Mouse (Mus musculus) c-Kit-positive CD71-positive TER-119-negative erythroid progenitor cells, embryonic 14.5 days (primary cell): Measurements from ENCODE around the gene Poglut1.
"Not testable (repeated sequence)": the region's sequence is repeated elsewhere in the genome, so short reads cannot be mapped to it uniquely, and the experiment has no call there.

ENCODE experiments used
- DNase-seq: peaks from one replicate; pipeline ENCODE4 v3.0.0-alpha.2; 2013; ENCODE audit warnings: low read depth

The Poglut1 gene

GRCm38 (mm10) chr16:38536544-38537146 lies 13.4 kb downstream of the Poglut1 start:
- DNase-seq: peak; percentile 76

DNA sequence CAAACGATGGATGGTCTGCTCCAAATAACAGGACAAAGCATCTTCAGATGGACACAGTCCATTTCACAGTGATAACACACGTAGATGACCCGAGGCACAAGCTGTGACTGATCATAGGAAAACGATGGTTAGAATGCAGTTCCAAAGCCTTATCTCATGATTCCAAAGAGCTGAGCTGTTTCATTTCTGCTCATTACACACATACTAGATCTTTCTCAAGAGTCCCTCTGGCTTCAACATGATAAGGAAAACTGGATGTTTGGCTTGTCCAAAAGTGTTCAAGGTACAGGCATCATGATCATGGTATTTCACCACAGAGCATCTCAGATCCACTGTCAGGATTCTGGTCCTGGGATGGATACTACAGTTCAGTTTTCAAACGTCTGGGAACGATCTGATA lies 23.8 kb downstream of the Poglut1 start:
- peak; percentile 72 for DNase-seq

DNA sequence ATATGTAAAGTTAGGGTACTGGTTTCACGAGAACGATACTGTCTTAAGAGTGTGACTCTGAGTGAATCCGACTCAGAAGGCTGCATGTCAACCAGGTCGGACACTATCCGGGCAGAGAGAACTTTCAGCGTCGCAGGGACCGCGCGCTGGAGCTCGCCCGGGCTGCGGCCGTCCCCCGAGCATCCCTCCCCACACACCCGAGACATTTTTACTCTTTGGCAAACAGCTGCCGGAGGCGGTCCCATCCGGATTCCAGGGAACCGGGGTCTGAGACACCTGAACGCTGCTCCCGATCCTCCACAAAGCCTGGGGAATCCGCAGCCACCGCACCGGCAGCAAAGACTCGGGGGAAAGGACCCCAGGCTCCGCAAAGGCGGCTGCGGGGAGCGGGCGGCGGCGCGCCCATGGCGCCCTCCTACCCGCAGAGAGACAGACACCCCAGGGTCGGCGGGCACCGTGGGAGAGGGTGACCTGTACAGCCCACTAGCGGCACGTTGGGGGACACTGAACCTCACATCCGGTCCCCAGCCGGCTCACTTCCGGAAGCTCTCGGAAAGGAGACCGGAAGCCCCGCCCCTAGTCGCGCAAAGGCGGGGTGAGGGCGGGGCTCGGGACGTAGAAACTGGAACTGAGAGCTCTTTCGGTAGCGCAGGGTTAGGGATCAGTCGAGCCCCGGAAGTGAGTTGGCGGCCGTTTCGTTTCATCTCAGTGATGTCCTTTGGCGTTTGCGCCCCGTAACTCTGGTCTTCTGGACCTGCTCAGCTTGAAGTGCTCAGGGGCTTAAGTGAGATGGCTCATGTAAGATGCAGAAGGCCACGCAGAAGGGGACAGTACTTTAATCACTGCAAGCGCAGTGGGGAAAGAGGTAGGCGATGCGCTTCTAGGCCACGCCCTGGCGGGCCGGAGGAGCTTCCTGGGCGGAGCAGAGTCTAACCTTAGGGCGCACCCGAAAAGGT lies 27.7 kb downstream of the Poglut1 start, which contains the start of gene Timmdc1:
Gene Timmdc1, minus strand, starts transcription at position 535 of the 956 bp plus-strand sequence.
- peak; percentile 95 for DNase-seq

DNA sequence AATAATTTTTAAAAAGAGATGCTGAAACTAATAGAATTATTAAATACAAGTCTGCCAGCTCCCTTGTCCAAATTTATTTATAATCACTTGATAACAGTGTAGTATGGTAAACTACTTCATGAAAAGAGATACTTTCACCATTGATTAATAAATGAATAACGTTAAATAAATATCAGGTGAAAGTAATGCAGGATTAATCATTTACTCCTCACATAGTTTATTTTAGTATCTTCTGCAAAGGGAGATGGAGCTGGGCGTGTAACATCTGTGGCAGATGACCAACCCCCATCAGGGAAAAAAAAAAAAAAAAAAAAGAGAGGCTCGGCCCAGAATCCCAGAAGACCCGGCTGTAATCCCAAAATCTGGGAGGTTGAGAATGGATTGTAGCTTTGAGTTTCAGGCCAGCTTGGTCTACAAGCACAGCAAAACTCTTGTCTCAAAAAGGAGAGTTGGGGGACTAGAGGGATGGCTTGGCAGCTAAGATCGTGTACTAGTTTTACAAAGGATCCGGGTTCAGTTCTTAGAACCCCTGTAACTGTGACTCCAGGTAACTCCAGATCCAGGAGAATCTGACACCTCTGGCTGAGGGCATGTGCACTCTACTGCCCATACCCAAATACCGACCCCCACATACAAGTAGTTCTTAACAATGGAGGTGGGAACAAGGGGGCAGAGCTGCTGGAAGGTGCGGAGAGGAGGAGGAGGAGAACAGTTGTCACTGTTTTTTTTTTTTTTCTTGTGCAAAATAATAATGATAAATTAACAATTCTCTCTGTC lies 28.7 kb downstream of the Poglut1 start:
- DNase-seq: peak; percentile 32

DNA sequence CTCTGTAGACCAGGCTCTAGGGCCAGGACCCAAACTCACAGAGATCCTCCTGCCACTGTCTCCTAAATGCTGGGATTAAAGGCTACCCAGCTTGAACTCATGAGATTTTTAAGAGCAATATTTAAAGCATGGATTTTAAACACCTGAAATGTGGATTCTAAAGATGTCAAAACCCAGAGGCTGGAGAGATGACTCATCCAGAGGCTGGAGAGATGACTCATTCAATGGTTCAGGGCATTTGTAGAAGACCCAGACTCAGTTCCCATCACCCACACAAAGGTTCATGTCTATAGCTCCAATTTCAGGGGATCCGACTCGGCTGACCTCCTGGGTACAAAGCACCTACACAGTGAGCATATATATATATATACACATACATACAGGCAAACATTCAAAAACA lies 30.9 kb downstream of the Poglut1 start:
- no peak for DNase-seq

DNA sequence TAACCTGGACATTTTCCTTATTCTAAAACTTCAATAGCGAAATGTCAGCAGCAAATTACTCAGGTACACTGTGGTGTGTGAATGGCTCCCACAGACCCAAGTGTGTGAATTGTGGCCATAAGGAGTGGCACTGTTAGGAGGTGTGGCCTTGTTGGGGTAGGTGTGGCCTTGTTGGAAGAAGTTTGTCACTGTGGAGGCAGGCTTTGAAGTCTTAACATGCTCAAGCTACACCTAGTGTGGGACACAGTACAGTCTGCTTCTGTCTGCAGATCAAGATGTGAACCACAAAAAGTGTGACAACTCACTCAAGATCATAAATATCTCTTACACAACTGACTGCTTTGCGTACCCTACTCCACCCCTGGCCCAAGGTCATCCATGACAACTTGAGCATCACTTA lies 39.2 kb downstream of the Poglut1 start:
- DNase-seq: no peak

GRCm38 (mm10) chr16:38506041-38506634 lies 43.9 kb downstream of the Poglut1 start:
- DNase-seq: no peak

DNA sequence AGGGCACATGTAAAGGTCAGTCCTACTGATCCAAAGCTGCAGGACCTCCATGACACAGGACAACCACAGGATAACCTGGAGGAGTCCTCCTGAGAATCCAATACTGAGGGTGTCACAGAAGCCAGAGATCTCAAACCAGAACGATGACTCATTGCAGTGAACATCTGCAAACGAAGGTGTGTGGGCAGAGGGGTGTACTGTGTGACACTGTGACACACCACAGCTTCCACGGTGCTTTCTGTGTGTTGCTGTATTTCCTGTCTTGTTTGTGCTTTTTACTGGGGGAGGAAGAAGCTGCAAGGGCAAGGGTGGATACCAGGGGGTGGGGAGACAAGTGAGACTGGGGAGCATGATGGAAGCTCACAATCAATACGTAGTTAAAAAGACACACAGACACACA lies 46.5 kb downstream of the Poglut1 start:
- DNase-seq: no peak

GRCm38 (mm10) chr16:38502469-38502868 lies 47.6 kb downstream of the Poglut1 start:
- DNase-seq: no peak

- no peak for DNase-seq
Measured at GRCm38 (mm10) chr16:38496604-38497140, 53.4 kb downstream of the Poglut1 start.

GRCm38 (mm10) chr16:38493890-38494289 lies 56.2 kb downstream of the Poglut1 start:
- no peak for DNase-seq

DNA sequence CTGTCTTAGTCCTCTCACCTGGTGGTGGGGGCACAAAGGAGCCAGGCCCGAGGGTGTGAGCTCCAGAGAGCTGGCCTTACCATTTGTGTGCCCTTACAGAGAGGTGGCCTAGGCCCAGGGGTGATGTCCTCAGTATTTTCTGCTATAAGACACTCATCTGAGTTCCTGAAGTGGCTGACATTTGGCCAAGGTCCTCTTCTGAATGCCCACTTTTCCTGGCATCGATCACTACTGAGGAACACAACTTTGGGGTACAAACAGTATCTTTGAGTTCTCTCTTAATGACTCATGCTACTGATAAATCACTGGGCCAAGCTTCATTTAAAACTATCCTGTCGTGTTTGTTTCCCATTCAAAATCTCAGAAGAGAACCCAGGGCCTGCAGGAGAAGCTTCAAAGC lies 57.5 kb downstream of the Poglut1 start:
- no peak for DNase-seq

DNA sequence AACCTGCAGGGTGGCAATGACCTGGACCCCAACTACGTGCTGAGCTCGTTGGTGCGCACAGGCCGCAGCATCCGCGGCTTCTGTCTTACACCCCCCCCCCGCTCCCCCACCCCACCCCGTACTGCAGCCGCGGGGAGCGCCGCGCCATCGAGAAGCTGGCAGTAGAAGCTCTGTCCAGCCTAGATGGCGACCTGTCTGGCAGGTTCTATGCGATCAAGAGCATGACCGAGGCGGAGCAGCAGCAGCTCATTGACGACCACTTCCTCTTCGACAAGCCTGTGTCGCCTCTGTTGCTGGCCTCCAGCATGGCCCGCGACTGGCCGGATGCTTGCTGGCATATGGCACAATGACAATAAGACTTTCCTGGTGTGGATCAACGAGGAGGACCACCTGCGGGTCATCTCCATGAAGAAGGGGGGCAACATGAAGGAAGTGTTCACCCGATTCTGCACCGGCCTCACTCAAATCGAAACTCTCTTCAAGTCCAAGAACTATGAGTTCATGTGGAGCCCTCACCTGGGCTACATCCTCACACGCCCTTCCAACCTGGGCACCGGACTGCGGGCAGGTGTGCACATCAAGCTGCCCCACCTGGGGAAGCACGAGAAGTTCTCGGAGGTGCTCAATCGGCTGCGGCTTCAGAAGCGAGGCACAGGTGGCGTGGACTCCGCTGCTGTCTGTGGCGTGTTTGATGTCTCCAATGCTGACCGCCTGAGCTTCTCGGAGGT lies 66.3 kb downstream of the Poglut1 start:
- DNase-seq: no peak

GRCm38 (mm10) chr16:38482780-38483562 lies 67.1 kb downstream of the Poglut1 start:
- DNase-seq: no peak

DNA sequence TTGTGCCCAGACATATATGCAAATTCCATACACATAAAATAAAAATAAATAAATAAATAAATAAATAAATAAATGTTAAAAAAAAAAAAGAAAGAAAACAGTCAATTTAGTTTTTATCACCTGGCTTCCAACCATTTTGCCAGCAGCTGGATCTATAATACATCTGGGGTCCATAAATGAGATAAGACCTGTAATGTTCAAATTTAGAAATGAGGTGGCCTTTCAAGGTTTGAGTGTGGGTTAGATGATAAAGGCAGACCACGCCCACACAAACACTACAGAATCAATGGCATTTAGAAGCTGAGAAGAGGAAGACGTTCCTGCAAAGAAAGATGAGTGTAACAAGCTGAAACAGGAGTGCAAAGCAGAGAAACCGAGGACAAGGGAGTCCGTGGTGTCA lies 68.7 kb downstream of the Poglut1 start:
- peak; percentile 72 for DNase-seq

- no peak for DNase-seq
Measured at GRCm38 (mm10) chr16:38478296-38478695, 71.8 kb downstream of the Poglut1 start.

DNA sequence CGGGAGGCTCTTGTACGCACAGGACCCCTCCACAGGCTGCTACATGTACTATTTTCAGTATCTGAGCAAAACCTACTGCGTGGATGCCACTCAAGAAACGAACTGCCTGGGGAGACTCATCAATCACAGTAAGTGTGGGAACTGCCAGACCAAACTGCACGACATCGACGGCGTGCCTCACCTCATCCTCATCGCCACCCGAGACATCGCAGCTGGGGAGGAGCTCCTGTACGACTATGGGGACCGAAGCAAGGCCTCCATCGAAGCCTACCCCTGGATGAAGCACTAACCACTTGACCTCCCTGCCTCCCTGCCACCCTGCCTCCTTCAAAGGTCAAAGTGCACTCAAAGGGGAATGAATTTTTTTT lies 72.8 kb downstream of the Poglut1 start:
- not testable (repeated sequence) for DNase-seq

- DNase-seq: no peak
Measured at GRCm38 (mm10) chr16:38476312-38477240, 73.5 kb downstream of the Poglut1 start.

- DNase-seq: no peak
Measured at GRCm38 (mm10) chr16:38475681-38476311, 74.3 kb downstream of the Poglut1 start.
